Mouse (Mus musculus) A20 (cell line): ENCODE data around the gene Cyth4.

ENCODE experiments used
- DNase-seq: peaks from one replicate; pipeline ENCODE4 v3.0.0-alpha.2; 2011; ENCODE audit warnings: low read depth, low spot score

Gene Cyth4

GRCm38 (mm10) chr15:78614536-78614935, 17.7 kb downstream of the Cyth4 start:
- DNase-seq: no peak

- no peak for DNase-seq
These were observed 20.1 kb downstream of the Cyth4 start for GRCm38 (mm10) chr15:78616973-78617372.

DNA sequence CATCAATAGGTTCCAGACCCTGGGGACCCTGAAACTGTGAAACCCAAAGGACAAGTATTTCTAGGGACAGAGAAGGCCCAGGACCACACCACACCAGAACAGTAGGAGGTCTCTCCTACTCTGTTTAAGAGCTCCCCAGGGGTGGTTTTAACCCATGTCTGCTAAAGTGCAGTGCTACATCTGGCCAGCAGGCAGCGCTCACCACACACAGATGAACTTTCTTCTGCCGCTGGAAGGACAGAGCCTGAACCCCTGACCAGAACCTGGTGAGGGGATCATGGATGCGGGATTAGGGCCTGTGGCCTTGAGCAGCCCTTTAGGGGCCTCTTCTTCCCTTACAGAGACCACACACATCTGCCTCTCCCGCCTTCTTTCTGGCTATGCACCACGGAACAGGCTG, 26.6 kb downstream of the Cyth4 start:
- peak; percentile 64 for DNase-seq

GRCm38 (mm10) chr15:78624431-78624950, 27.6 kb downstream of the Cyth4 start:
- DNase-seq: no peak

DNA sequence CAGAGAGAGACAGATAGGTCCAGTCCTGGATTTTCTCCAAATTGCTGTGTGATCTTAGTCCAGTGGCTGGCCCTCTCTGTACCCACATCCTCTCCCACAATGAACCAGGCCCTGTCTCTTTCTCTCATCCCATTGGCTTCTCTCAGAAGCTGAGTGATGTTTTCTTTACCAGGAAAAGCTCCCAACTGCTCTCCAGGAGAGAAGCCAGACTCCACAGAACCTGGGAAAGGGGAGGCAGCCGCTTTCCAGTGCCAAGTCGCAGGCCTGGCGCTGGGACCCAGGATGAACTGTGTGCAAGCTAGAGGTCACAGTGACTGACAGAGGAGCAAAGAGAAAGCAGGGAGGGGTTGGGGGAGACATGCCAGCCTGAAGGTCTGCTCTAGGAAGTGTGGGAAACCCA, 28.1 kb downstream of the Cyth4 start:
- DNase-seq: no peak

GRCm38 (mm10) chr15:78626285-78626684, 29.4 kb downstream of the Cyth4 start:
- DNase-seq: no peak

- no peak for DNase-seq
These were observed 35.5 kb downstream of the Cyth4 start for GRCm38 (mm10) chr15:78632387-78632786.

DNA sequence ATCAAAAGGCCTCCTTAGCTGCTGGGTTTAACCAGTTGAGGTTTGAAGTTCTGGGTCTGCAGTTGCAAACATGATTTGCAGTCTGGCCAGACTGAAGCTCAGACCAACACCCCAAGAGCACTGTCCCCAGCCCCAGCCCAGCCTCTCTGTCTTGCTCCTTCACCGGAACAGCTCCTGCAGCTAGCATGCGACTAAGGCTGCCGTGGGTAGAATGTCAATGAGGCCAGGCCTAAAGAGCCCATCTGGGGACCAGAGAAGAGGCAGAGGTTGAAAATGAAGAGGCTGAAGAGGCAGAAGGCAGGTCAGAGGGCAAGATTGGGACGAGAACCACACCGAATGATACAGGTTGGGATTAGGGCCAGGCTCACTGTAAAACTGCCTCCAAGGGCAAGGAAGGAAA, 36.6 kb downstream of the Cyth4 start:
- no peak for DNase-seq

GRCm38 (mm10) chr15:78634095-78634737, 37.4 kb downstream of the Cyth4 start:
- DNase-seq: peak; percentile 36

GRCm38 (mm10) chr15:78635231-78635630, 38.4 kb downstream of the Cyth4 start:
- no peak for DNase-seq

- no peak for DNase-seq
These were observed 46.8 kb downstream of the Cyth4 start for GRCm38 (mm10) chr15:78643633-78644032.

- no peak for DNase-seq
These were observed 47.8 kb downstream of the Cyth4 start for GRCm38 (mm10) chr15:78644606-78645005.

DNA sequence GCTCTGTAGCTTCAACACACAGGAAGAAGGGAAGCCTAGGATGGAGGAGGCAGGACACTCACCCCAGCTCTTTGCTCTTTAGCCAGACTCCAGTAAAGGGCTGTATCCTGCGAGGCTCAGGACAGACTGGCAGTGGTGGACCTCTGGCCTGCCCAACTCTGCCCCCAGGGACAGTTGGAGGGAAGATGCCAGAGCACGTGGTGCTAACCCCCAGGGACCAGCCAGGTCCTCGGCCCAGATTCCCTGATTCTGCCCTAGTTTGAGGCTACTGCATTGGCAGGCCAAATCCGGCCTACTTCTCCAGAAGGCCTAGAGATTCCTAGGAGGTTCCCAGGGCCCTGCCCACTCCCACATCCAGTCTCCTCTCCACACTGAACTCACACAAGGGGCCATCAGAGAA, 50.9 kb downstream of the Cyth4 start:
- no peak for DNase-seq

DNA sequence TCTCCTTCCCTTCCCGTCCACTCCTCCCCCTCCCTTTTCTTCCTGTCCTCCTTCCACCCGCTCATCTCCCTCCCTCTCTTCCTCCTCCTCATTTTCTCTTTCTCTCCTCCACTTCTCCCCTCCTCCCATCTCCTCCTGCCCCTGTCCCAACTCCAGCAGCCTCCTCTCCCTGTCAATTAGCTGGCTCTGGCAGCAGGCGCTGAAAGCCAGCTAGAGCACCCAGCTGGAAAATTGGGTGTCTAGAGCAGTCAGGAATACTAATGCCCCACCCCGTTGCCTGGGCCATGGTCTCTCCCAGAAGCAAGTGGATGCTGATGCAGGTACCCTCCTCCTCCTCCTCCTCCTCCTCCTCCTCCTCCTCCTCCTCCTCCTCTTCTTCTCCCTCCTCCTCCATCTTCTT, 54.3 kb downstream of the Cyth4 start:
- no peak for DNase-seq

DNA sequence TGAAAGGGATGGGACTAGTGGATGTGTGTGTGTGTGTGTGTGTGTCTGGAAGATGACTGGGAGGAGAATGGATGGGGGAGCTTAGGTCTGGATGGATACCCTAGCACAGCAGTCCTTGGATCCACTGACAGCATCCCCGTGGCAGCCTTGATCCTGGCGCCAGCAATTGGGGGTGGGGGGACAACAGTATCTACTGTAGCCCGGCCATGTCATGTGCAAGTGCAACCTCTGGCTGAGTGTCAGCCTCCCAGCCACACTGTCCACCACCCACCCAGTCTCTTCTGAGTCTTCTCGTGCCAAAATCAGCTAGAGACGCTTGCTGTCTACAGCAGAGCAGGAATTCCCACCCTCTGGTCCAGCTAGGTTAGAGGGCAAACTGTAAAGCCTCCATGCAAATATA, 67.4 kb downstream of the Cyth4 start:
- DNase-seq: no peak

DNA sequence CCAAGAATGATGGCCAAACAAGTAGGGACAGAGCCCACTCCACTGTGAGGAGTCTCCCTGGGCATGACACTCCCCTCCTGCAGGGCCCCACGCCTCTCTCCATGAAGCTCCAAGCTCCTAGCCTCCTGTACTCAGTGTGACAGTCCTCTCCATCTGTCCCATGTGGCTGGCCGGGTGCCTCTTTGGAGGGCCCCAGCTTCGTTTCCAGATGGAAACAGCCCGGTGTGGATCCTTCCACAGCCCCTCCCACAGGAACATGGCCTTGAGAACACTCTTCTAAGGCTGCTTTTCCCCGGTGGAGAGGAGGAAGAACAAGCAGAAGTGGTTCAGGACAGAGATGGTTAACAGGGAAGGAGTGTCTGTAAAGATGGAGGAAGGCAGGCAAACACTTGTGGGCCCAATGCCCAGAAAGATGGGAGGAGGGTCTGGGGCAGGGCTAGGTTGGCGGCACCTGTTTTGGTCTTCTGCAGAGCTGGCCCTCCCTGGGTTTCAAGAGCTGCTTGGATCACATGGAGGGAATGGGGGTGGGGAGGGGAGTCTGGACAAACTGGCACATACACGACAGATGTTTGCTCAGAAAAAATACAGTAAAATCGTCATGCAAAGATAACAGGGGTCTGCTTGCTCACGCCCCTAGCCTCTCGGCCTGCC, 72.5 kb downstream of the Cyth4 start:
- no peak for DNase-seq

DNA sequence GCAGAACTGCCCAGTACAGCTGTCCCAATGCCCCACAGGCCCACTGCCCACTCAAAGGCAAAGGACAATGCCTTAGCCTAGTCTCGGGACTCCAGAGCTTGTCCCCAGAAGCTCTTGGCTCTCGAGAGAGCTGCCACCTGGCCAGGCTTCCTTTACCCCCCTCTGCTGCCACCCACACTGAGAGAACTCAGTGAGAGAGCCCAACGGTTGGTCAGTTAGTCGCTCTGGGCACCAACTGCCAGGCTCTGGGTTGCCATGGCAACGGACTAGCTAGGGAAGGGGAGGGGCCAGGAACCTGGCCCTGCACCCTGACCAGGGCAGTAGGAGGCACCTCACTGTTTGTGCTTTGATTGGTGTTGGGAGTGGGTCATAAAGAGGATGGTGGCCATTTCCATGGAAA, 73.5 kb downstream of the Cyth4 start:
- no peak for DNase-seq
